Mouse (Mus musculus) Patski (cell line): ENCODE measurements around the gene Ssxb5. TPM values are rescaled to one million over a fixed set of nuclear protein-coding genes. Genes with fewer than 3 reads are reported as not detected.
"Not testable (repeated sequence)": the region's sequence is repeated elsewhere in the genome, so short reads cannot be mapped to it uniquely, and the experiment has no call there.

Experiments used
- ATAC-seq: fragments of 100-300 bp; one replicate; pipeline ENCODE4 v1.8.0; 2021
- CTCF ChIA-PET: fragments of 350-600 bp; sonication (Branson Sonifier 250); formaldehyde crosslinking; loops from one replicate; lab custom pipeline; 2022; ENCODE audit warnings: inconsistent platforms; lab: Charles Lee
- POLR2A ChIA-PET: fragments of 350-600 bp; sonication (Branson Sonifier 250); formaldehyde crosslinking; loops from one replicate; lab custom pipeline; 2022; ENCODE audit warnings: antibody characterized with exemption, inconsistent platforms; lab: Charles Lee
- DNase-seq: peaks from one replicate; pipeline ENCODE4 v3.0.0-alpha.2; 2011; ENCODE audit warnings: low read depth, low spot score
- H3K27me3 ChIP-seq: fragments of 371-371 bp; one replicate; pipeline ENCODE4 v1.5.1; 2021
- CTCF ChIP-seq: fragments of 100-300 bp; IDR thresholded peaks from one replicate; pipeline ENCODE4 v1.5.1; 2021
- in situ Hi-C: fragments of 300-500 bp; cut with MboI; formaldehyde crosslinking; loops from 3 replicates; pipeline ENCODE4 v1.11.1; 2018; ENCODE audit warnings: low pct_unique_long_range_greater_than_20kb, mixed read lengths
- polyA plus RNA-seq: library from polyadenylated mRNA; unstranded; gene quantifications from one replicate; pipeline ENCODE4 v1.2.3, GENCODE M21; 2021

Ssxb5 gene
- polyA plus RNA-seq: not detected

GRCm38 (mm10) chrX:8803391-8803790 lies at the start of gene Ssxb5:
Ssxb5 (plus strand) TSS chrX:8803691.
- CTCF ChIA-PET, H3K27me3 ChIP-seq, DNase-seq, in situ Hi-C loops, ATAC-seq, POLR2A ChIA-PET: not testable (repeated sequence)

- DNase-seq (no peak), ATAC-seq (no peak)
- H3K27me3 ChIP-seq: no peaks in the 10 kb centered on the region
- peak; percentile 53 for TF ChIP-seq CTCF
- CTCF ChIA-PET: no interaction called here
- POLR2A ChIA-PET: no interaction called here
- in situ Hi-C loops: no loop called here
These were observed 28.6 kb downstream of the Ssxb5 start for GRCm38 (mm10) chrX:8832043-8832442.

GRCm38 (mm10) chrX:8843694-8844093 lies 40.2 kb downstream of the Ssxb5 start, which contains the start of gene Gm6592:
Gm6592 (plus strand) TSS chrX:8843994.
- ATAC-seq (no peak), DNase-seq (no peak)
- in situ Hi-C loops: no loop called here
- no peaks in the 10 kb centered on the region for H3K27me3 ChIP-seq
- no peak for TF ChIP-seq CTCF
- POLR2A ChIA-PET: no interaction called here
- CTCF ChIA-PET: no interaction called here

GRCm38 (mm10) chrX:8852486-8852885 lies 49.0 kb downstream of the Ssxb5 start:
- H3K27me3 ChIP-seq: no peaks in the 10 kb centered on the region
- no peak for DNase-seq
- no peak for ATAC-seq
- in situ Hi-C loops: no loop called here
- POLR2A ChIA-PET: no interaction called here
- CTCF ChIA-PET: no interaction called here
- TF ChIP-seq CTCF: no peak

Other genes with a start within 250 kb of the Ssxb5 start
- gene Ssxb3, start 211.9 kb upstream of the Ssxb5 start, polyA plus RNA-seq: not detected
- not detected for gene Ssxb8, start 112.8 kb upstream of the Ssxb5 start, polyA plus RNA-seq
- gene Ssx9, start 55.3 kb upstream of the Ssxb5 start, polyA plus RNA-seq: not detected
- gene Gm6592, start 40.3 kb downstream of the Ssxb5 start, polyA plus RNA-seq: not detected
- not detected for gene Gm5751, start 70.6 kb downstream of the Ssxb5 start, polyA plus RNA-seq
- gene B630019K06Rik, start 88.7 kb downstream of the Ssxb5 start, polyA plus RNA-seq: 6.3 TPM
- not detected for gene Fthl17b, start 159.3 kb downstream of the Ssxb5 start, polyA plus RNA-seq
- not detected for gene Fthl17c, start 172.9 kb downstream of the Ssxb5 start, polyA plus RNA-seq
- not detected for gene Fthl17d, start 183.1 kb downstream of the Ssxb5 start, polyA plus RNA-seq
- gene Fthl17e, start 229.8 kb downstream of the Ssxb5 start, polyA plus RNA-seq: not detected